Mouse (Mus musculus) liver, postnatal 0 days (tissue): Measurements from ENCODE around the gene Alpk1.

Experiments
- CTCF ChIP-seq: sonication (generic); IDR thresholded peaks from 2 replicates; pipeline ENCODE4 v1.5.1; 2016; ENCODE audit warnings: antibody characterized with exemption, low read depth
- EP300 ChIP-seq: IDR thresholded peaks from 2 replicates; pipeline ENCODE4 v1.6.1; 2016; ENCODE audit warnings: antibody characterized with exemption, low read depth, mild to moderate bottlenecking

DNA sequence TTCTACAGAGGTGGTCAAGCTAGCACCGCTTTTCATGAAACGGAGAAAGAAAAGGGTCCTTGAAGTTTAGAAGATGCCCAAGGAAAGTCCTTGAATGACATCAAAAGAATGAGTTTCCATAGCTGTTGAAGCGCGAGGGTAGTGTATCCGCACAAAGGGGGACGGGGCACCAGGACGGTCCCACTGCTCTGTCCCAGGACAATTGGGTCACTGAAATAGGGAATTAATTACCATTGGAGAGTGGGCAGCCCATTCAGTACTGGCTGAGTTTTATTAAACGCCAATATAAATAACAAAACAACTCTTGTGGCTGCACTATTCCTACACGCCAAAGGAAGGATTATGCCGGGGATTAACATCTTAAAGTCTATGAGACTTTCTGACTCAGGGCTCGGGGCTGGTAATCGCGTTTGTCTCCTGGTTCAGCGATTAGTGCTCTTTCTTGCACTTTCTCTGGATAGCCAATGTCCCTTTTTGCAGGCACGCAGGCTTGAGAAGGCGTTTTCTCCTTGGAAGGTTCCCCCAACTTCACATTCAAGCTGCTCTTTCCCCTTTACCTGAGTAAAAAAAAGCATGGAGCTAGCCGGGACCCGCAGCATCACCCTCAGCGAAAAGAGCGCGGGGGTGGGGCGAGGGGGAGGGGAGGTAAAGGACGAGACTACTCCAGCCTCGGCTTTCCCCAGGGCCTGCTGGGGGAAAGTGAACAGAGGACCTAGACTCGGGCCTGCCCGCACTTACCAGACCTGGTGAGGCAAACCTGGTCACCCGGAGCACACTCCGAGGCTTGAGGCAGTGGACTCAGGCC, 153.0 kb downstream of the Alpk1 start:
- TF ChIP-seq CTCF: no peak
- TF ChIP-seq EP300: no peak
